Mouse (Mus musculus) MEL (cell line): Measurements from ENCODE around the gene Grik4. TPM values are rescaled to one million over a fixed set of nuclear protein-coding genes. Genes with fewer than 3 reads are reported as not detected.

Source experiments
- DNase-seq: peaks from one replicate; pipeline ENCODE4 v3.0.0; 2011; ENCODE audit warnings: low read depth, low spot score
- H3K27ac ChIP-seq: 2 replicates; pipeline ENCODE4 v1.5.1; 2012; ENCODE audit warnings: low read depth, mild to moderate bottlenecking, control low read depth, low read length, moderate library complexity; ENCODE audit not compliant: control insufficient read depth
- H3K27me3 ChIP-seq, 2 experiments: fragments of 150-350 bp in 1 of 2; sonication (generic) in 1 of 2; 2 replicates each; pipeline ENCODE4 v1.6.1; 2012; ENCODE audit warnings: low read length in 2 of 2, mild to moderate bottlenecking in 2 of 2, improper control_type of control experiment in 1 of 2, moderate library complexity in 1 of 2; ENCODE audit not compliant: insufficient read depth in 2 of 2, control insufficient read depth in 1 of 2
- H3K36me3 ChIP-seq, 2 experiments: 2 replicates each; pipeline ENCODE4 v1.6.1; 2012 to 2014; ENCODE audit warnings: low read length in 2 of 2, improper control_type of control experiment in 1 of 2, inconsistent platforms in 1 of 2, mild to moderate bottlenecking in 1 of 2; ENCODE audit not compliant: insufficient read depth in 2 of 2, control insufficient read depth in 1 of 2
- H3K4me1 ChIP-seq, 2 experiments: fragments of 150-350 bp in 1 of 2; sonication (generic) in 1 of 2; 2 replicates each; pipeline ENCODE4 v1.6.1; 2012; ENCODE audit warnings: low read length in 2 of 2, improper control_type of control experiment in 1 of 2, mild to moderate bottlenecking in 1 of 2; ENCODE audit not compliant: insufficient read depth in 2 of 2, control insufficient read depth in 1 of 2
- H3K4me3 ChIP-seq, 2 experiments: fragments of 150-350 bp in 1 of 2; sonication (generic) in 1 of 2; 2 replicates each; pipeline ENCODE4 v1.5.1; 2012; ENCODE audit warnings: low read depth in 2 of 2, low read length in 2 of 2, mild to moderate bottlenecking in 2 of 2, moderate library complexity in 2 of 2, control low read depth in 1 of 2, improper control_type of control experiment in 1 of 2; ENCODE audit not compliant: control insufficient read depth in 1 of 2, insufficient read depth in 1 of 2
- H3K79me2 ChIP-seq: 2 replicates; pipeline ENCODE4 v1.6.1; 2012; ENCODE audit warnings: mild to moderate bottlenecking, low read length, moderate library complexity; ENCODE audit not compliant: control insufficient read depth, poor library complexity, insufficient read depth
- H3K9ac ChIP-seq: 2 replicates; pipeline ENCODE4 v1.6.1; 2012; ENCODE audit warnings: low read depth, mild to moderate bottlenecking, control low read depth, low read length, moderate library complexity; ENCODE audit not compliant: control insufficient read depth, poor library complexity, severe bottlenecking
- H3K9me3 ChIP-seq: fragments of 150-350 bp; sonication (generic); replicated peaks from 2 replicates; pipeline ENCODE4 v1.6.1; 2012; ENCODE audit warnings: mild to moderate bottlenecking, low read length, improper control_type of control experiment, moderate library complexity; ENCODE audit not compliant: insufficient read depth
- BHLHE40 ChIP-seq: IDR thresholded peaks from 2 replicates; pipeline ENCODE4 v1.6.1; 2012; ENCODE audit warnings: low read depth, mild to moderate bottlenecking, inconsistent platforms, low read length, improper control_type of control experiment, borderline replicate concordance
- CHD1 ChIP-seq: IDR thresholded peaks from 2 replicates; pipeline ENCODE4 v1.6.1; 2012; ENCODE audit warnings: low read depth, mild to moderate bottlenecking, inconsistent platforms, low read length, improper control_type of control experiment
- CHD2 ChIP-seq: IDR thresholded peaks from 2 replicates; pipeline ENCODE4 v1.6.1; 2011; ENCODE audit warnings: low read length, improper control_type of control experiment
- CTCF ChIP-seq, 3 experiments: IDR thresholded peaks in 2 of 3; conservative IDR thresholded peaks in 1 of 3; 2 replicates each; pipeline ENCODE4 v1.5.1; 2011 to 2012; ENCODE audit warnings: low read length in 3 of 3, low read depth in 2 of 3, mild to moderate bottlenecking in 2 of 3, improper control_type of control experiment in 1 of 3, inconsistent platforms in 1 of 3, mixed read lengths in 1 of 3, moderate library complexity in 1 of 3; ENCODE audit not compliant: control insufficient read depth in 1 of 3, insufficient read depth in 1 of 3, poor library complexity in 1 of 3, severe bottlenecking in 1 of 3
- E2F4 ChIP-seq: IDR thresholded peaks from 2 replicates; pipeline ENCODE4 v1.6.1; 2011; ENCODE audit warnings: low read depth, low read length, improper control_type of control experiment, borderline replicate concordance
- ELF1 ChIP-seq: IDR thresholded peaks from 2 replicates; pipeline ENCODE4 v1.6.1; 2014; ENCODE audit warnings: low read depth, mild to moderate bottlenecking, inconsistent platforms, low read length, improper control_type of control experiment, moderate library complexity
- EP300 ChIP-seq, 2 experiments: IDR thresholded peaks; 2 replicates each; pipeline ENCODE4 v1.6.1; 2011; ENCODE audit warnings: improper control_type of control experiment in 2 of 2, low read length in 2 of 2, low read depth in 1 of 2, mild to moderate bottlenecking in 1 of 2
- ETS1 ChIP-seq: IDR thresholded peaks from 2 replicates; pipeline ENCODE4 v1.6.1; 2012; ENCODE audit warnings: low read depth, mild to moderate bottlenecking, inconsistent platforms, low read length, improper control_type of control experiment, moderate library complexity
- GABPA ChIP-seq: IDR thresholded peaks from 2 replicates; pipeline ENCODE4 v1.6.1; 2012; ENCODE audit warnings: low read depth, mild to moderate bottlenecking, inconsistent platforms, low read length, improper control_type of control experiment, moderate library complexity
- GATA1 ChIP-seq: IDR thresholded peaks from 2 replicates; pipeline ENCODE4 v1.6.1; 2011; ENCODE audit warnings: low read depth, low read length, improper control_type of control experiment
- HCFC1 ChIP-seq: IDR thresholded peaks from 2 replicates; pipeline ENCODE4 v1.6.1; 2012; ENCODE audit warnings: low read depth, mild to moderate bottlenecking, inconsistent platforms, low read length, improper control_type of control experiment, moderate library complexity
- JUND ChIP-seq: IDR thresholded peaks from 2 replicates; pipeline ENCODE4 v1.6.1; 2011; ENCODE audit warnings: low read depth, mild to moderate bottlenecking, improper control_type of control experiment, low read length
- KAT2A ChIP-seq: conservative IDR thresholded peaks from 2 replicates; pipeline ENCODE4 v1.6.1; 2012; ENCODE audit warnings: low read depth, low read length, improper control_type of control experiment, inconsistent platforms
- MAFK ChIP-seq: IDR thresholded peaks from 2 replicates; pipeline ENCODE4 v1.6.1; 2011; ENCODE audit warnings: low read depth, mild to moderate bottlenecking, low read length, improper control_type of control experiment, borderline replicate concordance
- MAX ChIP-seq: IDR thresholded peaks from 2 replicates; pipeline ENCODE4 v1.6.1; 2011; ENCODE audit warnings: low read length, improper control_type of control experiment
- MAZ ChIP-seq: IDR thresholded peaks from 2 replicates; pipeline ENCODE4 v1.6.1; 2012; ENCODE audit warnings: low read depth, mild to moderate bottlenecking, inconsistent platforms, low read length, improper control_type of control experiment
- MEF2A ChIP-seq: IDR thresholded peaks from 2 replicates; pipeline ENCODE4 v1.6.1; 2014; ENCODE audit warnings: low read depth, mild to moderate bottlenecking, inconsistent platforms, low read length, improper control_type of control experiment; ENCODE audit not compliant: poor library complexity, insufficient replicate concordance, severe bottlenecking; ENCODE audit errors: extremely low read depth
- MXI1 ChIP-seq: IDR thresholded peaks from 2 replicates; pipeline ENCODE4 v1.6.1; 2011; ENCODE audit warnings: mild to moderate bottlenecking, low read depth, low read length, improper control_type of control experiment
- MYB ChIP-seq: IDR thresholded peaks from 2 replicates; pipeline ENCODE4 v1.6.1; 2011; ENCODE audit warnings: mild to moderate bottlenecking, low read depth, low read length, improper control_type of control experiment
- MYC ChIP-seq: IDR thresholded peaks from 2 replicates; pipeline ENCODE4 v1.6.1; 2011; ENCODE audit warnings: low read depth, mild to moderate bottlenecking, low read length, improper control_type of control experiment, moderate library complexity
- NELFE ChIP-seq: IDR thresholded peaks from 2 replicates; pipeline ENCODE4 v1.6.1; 2011; ENCODE audit warnings: low read depth, low read length, improper control_type of control experiment
- NRF1 ChIP-seq: IDR thresholded peaks from 2 replicates; pipeline ENCODE4 v1.6.1; 2014; ENCODE audit warnings: low read depth, mild to moderate bottlenecking, inconsistent platforms, low read length, improper control_type of control experiment, moderate library complexity; ENCODE audit not compliant: poor library complexity, insufficient read depth, severe bottlenecking
- POLR2A ChIP-seq, 2 experiments: IDR thresholded peaks; 2 replicates each; pipeline ENCODE4 v1.6.1; 2011 to 2012; ENCODE audit warnings: low read length in 2 of 2, mild to moderate bottlenecking in 2 of 2, control low read depth in 1 of 2, improper control_type of control experiment in 1 of 2, low read depth in 1 of 2, moderate library complexity in 1 of 2; ENCODE audit not compliant: control insufficient read depth in 1 of 2, insufficient read depth in 1 of 2, poor library complexity in 1 of 2
- POLR2AphosphoS2 ChIP-seq: IDR thresholded peaks from 2 replicates; pipeline ENCODE4 v1.6.1; 2011; ENCODE audit warnings: low read length, improper control_type of control experiment
- POLR2AphosphoS5 ChIP-seq: IDR thresholded peaks from 2 replicates; pipeline ENCODE4 v1.6.1; 2012; ENCODE audit warnings: low read depth, borderline replicate concordance, mild to moderate bottlenecking, inconsistent platforms, low read length, moderate library complexity, mixed read lengths
- RAD21 ChIP-seq: IDR thresholded peaks from 2 replicates; pipeline ENCODE4 v1.6.1; 2011; ENCODE audit warnings: mild to moderate bottlenecking, low read depth, low read length, improper control_type of control experiment
- RCOR1 ChIP-seq: IDR thresholded peaks from 2 replicates; pipeline ENCODE4 v1.6.1; 2012; ENCODE audit warnings: low read depth, mild to moderate bottlenecking, inconsistent platforms, low read length, improper control_type of control experiment
- SIN3A ChIP-seq: IDR thresholded peaks from 2 replicates; pipeline ENCODE4 v1.6.1; 2012; ENCODE audit warnings: low read length, improper control_type of control experiment, inconsistent platforms
- SMC3 ChIP-seq: IDR thresholded peaks from 2 replicates; pipeline ENCODE4 v1.6.1; 2011; ENCODE audit warnings: low read depth, low read length, improper control_type of control experiment
- TAL1 ChIP-seq: IDR thresholded peaks from 2 replicates; pipeline ENCODE4 v1.6.1; 2012; ENCODE audit warnings: mild to moderate bottlenecking, inconsistent platforms, low read length, moderate library complexity, mixed read lengths
- TBP ChIP-seq: IDR thresholded peaks from 2 replicates; pipeline ENCODE4 v1.8.0; 2011; ENCODE audit warnings: low read depth, low read length, improper control_type of control experiment
- TCF12 ChIP-seq: IDR thresholded peaks from 2 replicates; pipeline ENCODE4 v1.6.1; 2014; ENCODE audit warnings: low read depth, mild to moderate bottlenecking, inconsistent platforms, low read length, improper control_type of control experiment, moderate library complexity
- UBTF ChIP-seq: IDR thresholded peaks from 2 replicates; pipeline ENCODE4 v1.6.1; 2012; ENCODE audit warnings: low read depth, mild to moderate bottlenecking, inconsistent platforms, low read length, improper control_type of control experiment, moderate library complexity, borderline replicate concordance; ENCODE audit not compliant: insufficient read depth
- USF1 ChIP-seq: IDR thresholded peaks from 2 replicates; pipeline ENCODE4 v1.6.1; 2014; ENCODE audit warnings: low read depth, mild to moderate bottlenecking, inconsistent platforms, low read length, improper control_type of control experiment, moderate library complexity
- USF2 ChIP-seq, 2 experiments: IDR thresholded peaks; 2 replicates each; pipeline ENCODE4 v1.6.1; 2011 to 2012; ENCODE audit warnings: improper control_type of control experiment in 2 of 2, low read length in 2 of 2, borderline replicate concordance in 1 of 2, inconsistent platforms in 1 of 2, low read depth in 1 of 2, mild to moderate bottlenecking in 1 of 2; ENCODE audit not compliant: insufficient read depth in 1 of 2
- ZC3H11A ChIP-seq: IDR thresholded peaks from 2 replicates; pipeline ENCODE4 v1.6.1; 2012; ENCODE audit warnings: low read depth, mild to moderate bottlenecking, inconsistent platforms, low read length, improper control_type of control experiment
- ZKSCAN1 ChIP-seq: IDR thresholded peaks from 2 replicates; pipeline ENCODE4 v1.6.1; 2012; ENCODE audit warnings: low read depth, mild to moderate bottlenecking, inconsistent platforms, low read length, improper control_type of control experiment, moderate library complexity
- ZNF384 ChIP-seq: IDR thresholded peaks from 2 replicates; pipeline ENCODE4 v1.6.1; 2012; ENCODE audit warnings: low read depth, mild to moderate bottlenecking, inconsistent platforms, low read length, improper control_type of control experiment
- polyA plus RNA-seq, 2 experiments: library from polyadenylated mRNA; stranded (reverse) in 1 of 2; unstranded in 1 of 2; fragments of >175 nt in 1 of 2; fragments of >200 nt in 1 of 2; gene quantifications; 2 replicates each; pipeline versions ENCODE4 v1.2.1 to v1.2.4; 2012; ENCODE audit warnings: low replicate concordance in 2 of 2, low read depth in 1 of 2; ENCODE audit not compliant: insufficient read length in 2 of 2, insufficient read depth in 1 of 2, missing spikeins in 1 of 2
- total RNA-seq: library from RNA; depleted of rRNA; stranded (reverse); fragments of 300-350 nt; gene quantifications from 2 replicates; pipeline ENCODE4 v1.2.3, GENCODE M21; 2012

The Grik4 gene
- total and polyA plus RNA-seq, 3 experiments, result 0.17 TPM; not detected in 2

- Histone ChIP-seq H3K9me3 (no peaks in the 10 kb centered on the region), H3K27me3 (no peaks in the 10 kb centered on the region), H3K4me1 (peaks cover 8 to 11% of the 10 kb centered on the region in 2 experiments), H3K9ac (no peak overlapping the region), H3K27ac (no peak overlapping the region), H3K79me2 (no peaks in the 10 kb centered on the region), H3K4me3 (no peak overlapping the region), H3K36me3 (peaks cover 0 to 7% of the 10 kb centered on the region in 2 experiments; a peak in 2 of 4 replicates)
- peak; percentile 76 for DNase-seq
- TF ChIP-seq GABPA, result no peak
- TF ChIP-seq CTCF (IDR thresholded peaks at IDR 0.05 in 2 of 3, conservative IDR thresholded peaks at IDR 0.05 in 1 of 3; ENCODE audit: control insufficient read depth in 1 of 3, insufficient read depth in 1 of 3, low read depth in 2 of 3, low read length in 3 of 3, poor library complexity in 1 of 3, severe bottlenecking in 1 of 3), result no peak
- no peak for TF ChIP-seq MAZ
- no peak for TF ChIP-seq POLR2A (IDR thresholded peaks at IDR 0.05; ENCODE audit: control insufficient read depth in 1 of 2, insufficient read depth in 1 of 2, low read depth in 1 of 2, low read length in 2 of 2, poor library complexity in 1 of 2)
- TF ChIP-seq TBP, result no peak
- TF ChIP-seq SIN3A, result peak; percentile 70
- TF ChIP-seq MAX, result peak; percentile 72
- no peak for TF ChIP-seq KAT2A
- no peak for TF ChIP-seq HCFC1
- TF ChIP-seq NRF1, result no peak
- no peak for TF ChIP-seq ZC3H11A
- TF ChIP-seq MYC, result peak; percentile 78; the same call in 1 of the 2 replicates
- TF ChIP-seq CHD1, result no peak
- no peak for TF ChIP-seq USF1
- no peak for TF ChIP-seq ZNF384
- peak; percentile 96 for TF ChIP-seq ETS1
- TF ChIP-seq RCOR1, result peak; percentile 55; the same call in 1 of the 2 replicates
- peak; percentile 77 for TF ChIP-seq TCF12
- TF ChIP-seq POLR2AphosphoS5, result no peak
- TF ChIP-seq GATA1, result peak; percentile 68
- no peak for TF ChIP-seq ZKSCAN1
- TF ChIP-seq RAD21, result no peak
- TF ChIP-seq MEF2A, result no peak
- peak; percentile 41; the same call in 1 of the 2 replicates for TF ChIP-seq MXI1
- TF ChIP-seq CHD2, result no peak
- TF ChIP-seq USF2 (IDR thresholded peaks at IDR 0.05; ENCODE audit: borderline replicate concordance in 1 of 2, insufficient read depth in 1 of 2, low read depth in 1 of 2, low read length in 2 of 2), result no peak
- peak; percentile 36; the same call in 1 of the 2 replicates for TF ChIP-seq MAFK
- no peak for TF ChIP-seq E2F4
- TF ChIP-seq POLR2AphosphoS2, result no peak
- peak; percentile 80 to 81 for TF ChIP-seq EP300 (IDR thresholded peaks at IDR 0.05; ENCODE audit: low read depth in 1 of 2, low read length in 2 of 2)
- TF ChIP-seq MYB, result no peak
- 0 out of 2 replicates have a peak, but pooled peaks have one; percentile 16 for TF ChIP-seq ELF1
- no peak for TF ChIP-seq JUND
- no peak for TF ChIP-seq NELFE
- TF ChIP-seq TAL1, result no peak
- peak; percentile 63 for TF ChIP-seq BHLHE40
- no peak for TF ChIP-seq UBTF
- TF ChIP-seq SMC3, result no peak
These were observed 457.4 kb downstream of the Grik4 start for GRCm38 (mm10) chr9:42486913-42487312.
